Mouse (Mus musculus) gastrocnemius, adult 2 months (tissue): Measurements from ENCODE around the gene Gabre. TPM values are rescaled to one million over a fixed set of nuclear protein-coding genes. Genes with fewer than 3 reads are reported as not detected.
A peak's percentile ranks its signal among the peaks of the same experiment; 100 is the strongest.

Experiments used
- DNase-seq: peaks from one replicate; pipeline ENCODE4 v3.0.0; 2022
- H3K27ac ChIP-seq: fragments of 200-600 bp; 2 replicates; pipeline ENCODE4 v1.8.1; 2022; ENCODE audit warnings: mild to moderate bottlenecking
- H3K4me3 ChIP-seq: fragments of 200-600 bp; 2 replicates; pipeline ENCODE4 v1.8.1; 2022; ENCODE audit warnings: mild to moderate bottlenecking, moderate library complexity
- CTCF ChIP-seq: fragments of 200-600 bp; IDR thresholded peaks from 2 replicates; pipeline ENCODE4 v1.8.1; 2022; ENCODE audit warnings: antibody characterized with exemption, mild to moderate bottlenecking, moderate library complexity
- intact Hi-C: fragments of 180-260 bp; cut with DNase I; formaldehyde crosslinking; loops from one replicate; pipeline ENCODE4 v1.15.1; 2025
- long read RNA-seq, 2 experiments: library from polyadenylated mRNA; stranded (forward); transcript quantifications; one replicate each; pipeline ENCODE4 v2.0.0; 2021
- microRNA-seq: library from miRNA; unstranded; fragments of <30 nt; microRNA quantifications from one replicate; pipeline ENCODE4 v1.2.0, GENCODE M21; 2021
- total RNA-seq, 2 experiments: library from RNA; stranded (reverse); gene quantifications; 2 replicates each; pipeline ENCODE4 v1.2.3; 2021

The Gabre gene
- under 1 TPM; 0.23 to 0.56 TPM for total RNA-seq
- long read RNA-seq, experiment 1: 0 reads
- long read RNA-seq, experiment 2: 0 reads

DNA sequence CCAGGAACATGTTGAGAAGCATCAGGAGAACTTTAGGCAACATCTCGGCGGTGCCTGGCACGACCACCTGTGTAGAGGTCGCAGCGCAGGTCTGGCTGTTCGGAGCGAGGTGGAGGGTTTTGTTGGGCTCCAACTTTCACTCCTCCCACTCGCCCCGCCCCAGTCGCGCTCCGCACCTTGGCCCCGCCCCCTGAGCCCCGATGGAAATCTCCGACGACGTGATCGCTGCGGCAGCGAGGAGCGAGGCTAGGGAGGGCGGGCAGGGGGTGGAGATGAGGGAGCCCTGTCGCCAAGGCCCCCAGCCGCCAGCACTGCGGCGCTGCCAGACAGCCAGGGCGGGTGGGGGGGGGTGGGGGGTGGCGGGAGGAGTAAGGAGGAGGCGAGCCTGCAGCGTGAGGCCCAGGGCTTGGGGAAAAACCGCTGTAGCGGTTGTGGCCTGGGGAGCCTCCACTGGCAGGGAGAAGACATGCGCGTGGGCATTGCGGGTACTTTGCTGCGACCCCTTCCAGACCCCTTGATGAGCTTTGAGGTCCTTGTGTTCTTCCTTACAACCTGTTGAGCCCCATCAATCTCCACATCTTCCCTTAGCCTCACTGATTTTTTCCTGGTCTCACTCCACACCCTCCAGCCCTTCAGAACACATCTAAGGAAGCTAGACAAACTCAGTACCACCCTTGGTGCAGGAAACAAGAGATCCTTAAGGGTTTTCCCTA lies at the start of gene Gabre:
Gabre (minus strand) TSS at position 145 of the 713 bp plus-strand sequence.
- Histone ChIP-seq H3K27ac (peak within 1 kb of the TSS; percentile 64), H3K4me3 (peak within 1 kb of the TSS; percentile 75)
- DNase-seq: peak; percentile 59
- TF ChIP-seq CTCF: no peak
- intact Hi-C loops: no loop called here

DNA sequence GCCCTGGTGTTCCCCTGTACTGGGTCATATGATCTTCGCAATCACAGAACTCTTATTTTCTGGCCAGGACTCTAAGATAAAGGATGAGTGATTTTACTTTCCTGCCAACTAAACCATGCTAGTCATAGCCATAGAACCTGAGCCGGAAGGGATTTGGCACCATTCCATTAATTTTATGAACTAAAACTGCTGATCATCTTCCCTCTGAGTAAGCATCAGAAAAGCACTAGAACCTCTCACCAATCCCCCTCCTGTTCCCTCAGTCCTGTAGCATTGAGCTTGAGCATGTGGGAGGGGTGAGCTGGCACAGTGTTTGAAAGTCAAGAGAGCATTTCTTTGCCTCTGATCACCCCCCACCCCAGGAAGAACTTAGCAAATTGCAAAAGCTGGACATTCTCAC lies 23.2 kb upstream of the Gabre start:
- no peak for DNase-seq
- TF ChIP-seq CTCF: no peak
- Histone ChIP-seq H3K27ac (no peak overlapping the region), H3K4me3 (no peak overlapping the region)
- intact Hi-C loops: no loop called here

DNA sequence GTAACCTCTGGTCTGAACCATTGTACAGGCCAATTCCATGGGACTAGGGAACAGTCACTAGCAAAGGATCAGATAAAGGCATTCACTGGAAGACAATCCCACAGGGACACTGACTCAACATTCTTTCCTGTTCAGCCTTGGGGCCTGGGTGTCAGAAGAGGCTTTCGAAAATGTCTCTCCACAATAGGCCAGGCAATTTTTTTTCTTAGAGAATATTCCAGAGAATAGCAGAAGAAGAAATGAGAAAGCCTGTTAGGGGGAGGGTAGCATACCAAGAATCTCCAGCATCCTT lies 715 bp upstream of the Gabre start:
- Histone ChIP-seq H3K4me3 (peak overlapping the region; percentile 75), H3K27ac (peak overlapping the region; percentile 64)
- no peak for DNase-seq
- intact Hi-C loops: no loop called here
- no peak for TF ChIP-seq CTCF

DNA sequence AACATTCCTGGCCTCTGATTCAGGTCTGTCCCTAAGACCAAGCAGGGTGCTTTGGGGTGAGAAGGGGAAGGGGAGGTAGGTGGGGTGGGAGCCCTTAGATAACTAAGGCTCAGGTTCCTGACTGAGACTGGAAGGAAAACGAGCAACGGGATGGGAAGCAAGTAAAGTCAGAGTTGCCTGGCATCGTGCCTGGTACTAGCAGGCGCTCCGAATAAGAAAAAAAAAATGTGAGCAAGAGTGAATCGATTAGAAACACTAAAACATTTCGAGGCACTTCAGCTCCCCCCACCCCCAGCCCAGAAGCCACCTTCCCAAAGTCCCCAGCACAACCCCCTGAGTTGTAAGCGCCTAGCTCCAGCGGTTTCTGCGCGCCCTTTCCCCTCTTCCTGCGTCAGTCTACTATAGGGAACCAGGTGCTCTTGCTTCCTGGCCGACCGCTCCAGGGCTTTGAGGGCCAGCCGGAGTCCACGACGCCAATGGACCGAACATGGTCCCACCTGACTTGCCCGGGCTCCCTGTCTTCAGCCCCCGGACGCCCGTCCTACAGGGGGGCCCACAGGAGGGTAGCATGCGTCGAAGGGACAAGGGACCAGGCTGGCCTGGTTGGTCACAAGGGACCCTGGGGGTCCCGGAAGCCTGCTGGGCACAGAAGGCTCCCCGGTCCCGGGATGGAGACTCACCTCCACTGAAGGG lies 491 bp downstream of the Gabre start:
- peak; percentile 11 for DNase-seq
- intact Hi-C loops: no loop called here
- Histone ChIP-seq H3K27ac (peak overlapping the region; percentile 64), H3K4me3 (peak overlapping the region; percentile 75)
- TF ChIP-seq CTCF: no peak

DNA sequence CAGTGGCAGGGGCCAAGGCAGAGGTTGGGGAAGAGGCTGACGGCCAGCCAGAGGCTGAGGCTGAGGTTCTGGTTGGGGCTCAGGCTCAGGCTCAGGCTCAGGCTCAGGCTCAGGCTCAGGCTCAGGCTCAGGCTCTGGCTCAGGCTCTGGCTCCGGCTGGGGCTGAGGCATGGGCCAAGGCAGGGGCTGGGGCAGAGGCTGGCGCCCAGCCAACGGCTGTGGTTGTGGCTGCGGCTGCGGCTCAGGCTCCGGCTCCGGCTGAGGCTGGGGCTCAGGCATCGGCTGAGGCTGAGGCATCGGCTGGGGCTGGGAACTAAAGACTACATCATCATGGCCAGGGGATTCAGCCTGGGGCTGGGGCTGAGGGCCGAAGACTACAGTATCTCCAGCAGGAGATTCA lies 4.0 kb downstream of the Gabre start:
- no peak overlapping the region for H3K4me3 ChIP-seq
- intact Hi-C loops: no loop called here
- no peak for DNase-seq
- no peak for TF ChIP-seq CTCF
- no peak overlapping the region for H3K27ac ChIP-seq

DNA sequence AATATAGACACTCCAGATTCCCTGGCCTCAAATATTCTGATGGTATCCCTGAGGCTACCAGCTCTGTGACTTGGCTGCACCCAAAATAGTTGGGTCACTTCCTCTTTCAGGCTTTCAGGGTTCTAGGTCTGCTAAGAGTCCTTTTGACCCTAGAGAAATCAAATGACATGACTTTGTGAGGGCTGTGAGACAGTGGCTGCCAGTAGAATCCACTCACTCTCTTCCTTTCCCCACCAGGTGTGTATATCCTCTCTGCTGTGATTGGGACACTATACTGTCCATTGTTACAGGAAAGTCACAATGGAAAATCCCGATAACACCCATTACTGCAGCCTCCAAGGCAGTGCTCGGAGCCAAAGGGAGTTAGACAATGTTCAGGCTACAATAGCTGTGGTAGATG lies 52.9 kb downstream of the Gabre start, which contains the start of gene Magea4:
Magea4 (plus strand) TSS at position 301 of the 400 bp plus-strand sequence.
- TF ChIP-seq CTCF: no peak
- DNase-seq: no peak
- no peak within 1 kb of the TSS for H3K27ac ChIP-seq
- no peak within 1 kb of the TSS for H3K4me3 ChIP-seq
- intact Hi-C loops: no loop called here

Small RNAs within 50 kb of the gene (microRNA-seq; reads per million reads assigned to microRNA genes)
- gene Mir224 (129 reads per million, percentile 48 among the genes with 10 or more reads in this experiment), gene Mir452 (7.2 reads per million, percentile 1 among the genes with 10 or more reads in this experiment)

Other genes starting within 250 kb of the Gabre start
- not detected for gene Magea4, start 52.8 kb downstream of the Gabre start, total RNA-seq
- not detected for gene Magea10, start 112.1 kb upstream of the Gabre start, total RNA-seq